Comparison of ENCODE assay signal across 8 mouse cellular contexts in genomic region chr7:113249134-113249825, GRCm38 (mm10). TPM values are rescaled to one million over a fixed set of nuclear protein-coding genes. Genes with fewer than 3 reads are reported as not detected.
DNase-seq lines count a peak whose midpoint lies in the region; ATAC-seq and TF ChIP-seq lines count a peak whose summit lies in the region.

No protein-coding gene starts in this region.

- H3K4me3 ChIP-seq in heart, postnatal 0 days (ENCODE audit: low read depth, low read length) = no peak overlapping the region
- H3K4me3 ChIP-seq in liver, embryonic 12.5 days = no peak overlapping the region

- peak; percentile 27; the same call in 1 of the 2 replicates for ATAC-seq in heart, postnatal 0 days (ENCODE audit: insufficient read depth, low read depth)
- no peak for ATAC-seq in liver, embryonic 12.5 days

- H3K27me3 ChIP-seq in heart, postnatal 0 days (ENCODE audit: control insufficient read depth, insufficient read depth, low read length) = no peaks in the 10 kb centered on the region
- H3K27me3 ChIP-seq in liver, embryonic 12.5 days (replicated peaks) = no peaks in the 10 kb centered on the region; the same call in 1 of the 2 replicates

- H3K9me3 ChIP-seq in heart, postnatal 0 days (replicated peaks; ENCODE audit: control insufficient read depth, low read length) = no peaks in the 10 kb centered on the region
- no peaks in the 10 kb centered on the region for H3K9me3 ChIP-seq in liver, embryonic 12.5 days (replicated peaks)

- intact Hi-C loops in left cerebral cortex, postnatal 14 days (cut with DNase I) = loop anchor here (2.0 kb wide), 1 partner anchor 40 kb away; no protein-coding TSS in a partner anchor

- H3K9ac ChIP-seq in heart, postnatal 0 days (replicated peaks; ENCODE audit: low read depth, low read length) = no peak overlapping the region
- H3K9ac ChIP-seq in liver, embryonic 12.5 days = no peak overlapping the region

- peak; percentile 40 for DNase-seq in ovary, adult 18-20 months (ENCODE audit: low spot score)
- DNase-seq in ovary, postnatal 36 days (ENCODE audit: low spot score) = no peak
- DNase-seq in cerebellum, adult 9-10 months = peak; percentile 77
- DNase-seq in heart, postnatal 0 days (ENCODE audit: low spot score) = peak; percentile 77
- DNase-seq in left cerebral cortex, postnatal 14 days (ENCODE audit: low spot score in 2 of 2) = peak; percentile 71 to 87
- DNase-seq in right cerebral cortex, postnatal 4 days = peak; percentile 52
- no peak for DNase-seq in gastrocnemius, adult 8-10 months (ENCODE audit: low spot score in 2 of 2)

- no peak for TF ChIP-seq EP300 in heart, postnatal 0 days (IDR thresholded peaks at IDR 0.05; ENCODE audit: low read depth)

- TF ChIP-seq CTCF in heart, postnatal 0 days (IDR thresholded peaks at IDR 0.05; ENCODE audit: low read depth) = no peak

- H3K4me1 ChIP-seq in heart, postnatal 0 days (ENCODE audit: control insufficient read depth, insufficient read depth) = peaks cover 40% of the 10 kb centered on the region
- no peaks in the 10 kb centered on the region for H3K4me1 ChIP-seq in liver, embryonic 12.5 days

- no peak overlapping the region for H3K27ac ChIP-seq in heart, postnatal 0 days (ENCODE audit: low read depth)
- H3K27ac ChIP-seq in liver, embryonic 12.5 days = no peak overlapping the region

- WGBS in heart, postnatal 0 days = 45% methylated on average over 16 of the region's 16 CpGs
- 76% methylated on average over 16 of the region's 16 CpGs for WGBS in liver, embryonic 12.5 days (ENCODE audit: insufficient replicate concordance)

- H3K4me2 ChIP-seq in heart, postnatal 0 days (ENCODE audit: low read depth, low read length) = no peak overlapping the region
- no peak overlapping the region for H3K4me2 ChIP-seq in liver, embryonic 12.5 days

- no peaks in the 10 kb centered on the region; the same call in 1 of the 2 replicates for H3K36me3 ChIP-seq in heart, postnatal 0 days (replicated peaks; ENCODE audit: control insufficient read depth, insufficient read depth, low read length)
- no peaks in the 10 kb centered on the region for H3K36me3 ChIP-seq in liver, embryonic 12.5 days

RNA-seq across cellular contexts. Expression of gene Arntl, which starts 42.0 kb away (rescaled TPM):
- total RNA-seq in heart, postnatal 0 days (2014; rRNA removed; ENCODE audit: low replicate concordance) = 8.0 and 9.3 TPM in 2 replicates
- 3.7 and 4.6 TPM in 2 replicates for polyA plus RNA-seq in heart, postnatal 0 days (2015; fragmentation: Nextera tagmentation; extraction: Ambion mirVana)
- total RNA-seq in left cerebral cortex, postnatal 14 days (2021) = 10 to 100 TPM; 29.9 to 33.2 TPM
- 10 to 100 TPM in 3 of 4 experiments, 1 to 10 TPM in 1; 8.4 to 19.5 (median 11.2) TPM for total RNA-seq in gastrocnemius, adult 8-10 months (2022)
- polyA plus RNA-seq in liver, embryonic 12.5 days (2016; fragmentation: Nextera tagmentation; extraction: Ambion mirVana) = 5.4 and 5.7 TPM in 2 replicates

Comparison
In these comparisons a context has a peak if more than half of its experiments do, and no peak if none do; other contexts are left out.
1. DNase-seq: peak in ovary, adult 18-20 months (single experiment), cerebellum, adult 9-10 months (single experiment), heart, postnatal 0 days (single experiment), left cerebral cortex, postnatal 14 days (2 of 2) and right cerebral cortex, postnatal 4 days (single experiment); none in ovary, postnatal 36 days (single experiment) and gastrocnemius, adult 8-10 months (0 of 2).